Mouse (Mus musculus) liver, postnatal 0 days (tissue): ENCODE measurements around the gene Rsph6a.

Experiments used
- CTCF ChIP-seq: sonication (generic); IDR thresholded peaks from 2 replicates; pipeline ENCODE4 v1.5.1; 2016; ENCODE audit warnings: antibody characterized with exemption, low read depth
- EP300 ChIP-seq: IDR thresholded peaks from 2 replicates; pipeline ENCODE4 v1.6.1; 2016; ENCODE audit warnings: antibody characterized with exemption, low read depth, mild to moderate bottlenecking

GRCm38 (mm10) chr7:19016042-19016441 is 38.4 kb upstream of the Rsph6a start:
- TF ChIP-seq CTCF (no peak), EP300 (peak; percentile 49; the same call in 1 of the 2 replicates)
